ENCODE assay signal across 14 mouse cellular contexts in genomic region chr2:147718936-147719335, GRCm38 (mm10).
"Had no signal": no experiment of that assay in that cellular context is flagged by ENCODE, and none has a peak within 500 bp of the region (broad histone marks: within the 10 kb centered on the region; RNA-seq: fewer than 3 reads in every experiment).

No protein-coding gene starts in this region.

- H3K27me3 ChIP-seq: neural tube, embryonic 15.5 days; stomach, embryonic 15.5 days had no signal

- DNase-seq: retina, postnatal 1 day; right cerebral cortex, adult 18-20 months; right cerebral cortex, postnatal 14 days; right cerebral cortex, postnatal 25 days; right cerebral cortex, postnatal 4 days; spleen, adult 18-20 months; thymus, adult 18-20 months; thymus, adult 2 months; thymus, postnatal 14 days; thymus, postnatal 25 days; thymus, postnatal 36 days; thymus, postnatal 4 days had no signal
